Mouse (Mus musculus): ENCODE data around the gene Tmem184a.

Gene Tmem184a

DNA sequence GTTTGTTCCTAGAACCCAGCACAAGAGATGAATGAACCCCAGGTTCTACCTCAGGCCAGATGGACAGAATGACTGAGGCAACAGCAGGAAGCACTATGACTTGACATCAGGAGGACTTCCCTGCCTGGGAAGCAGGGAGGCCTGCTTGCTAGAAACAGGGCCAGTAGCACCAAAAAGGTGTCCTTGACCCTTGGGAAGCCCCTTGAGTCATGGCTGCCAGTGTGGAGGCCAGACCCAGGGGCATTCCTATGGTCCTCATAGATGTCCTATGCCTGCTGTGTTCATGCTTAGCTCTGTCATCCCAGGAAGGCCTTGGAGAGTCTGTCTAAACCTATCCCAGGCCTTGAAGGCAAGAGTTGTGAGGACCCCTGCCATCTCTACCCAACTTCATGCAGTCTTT is 3.3 kb downstream of the Tmem184a start:
- in situ Hi-C loops (cut with MboI, MseI) = loop anchor here in 1 of 2 experiments (10.0 kb wide), 1 partner anchor 908 kb away; the partner anchor contains the start of gene Amz1

DNA sequence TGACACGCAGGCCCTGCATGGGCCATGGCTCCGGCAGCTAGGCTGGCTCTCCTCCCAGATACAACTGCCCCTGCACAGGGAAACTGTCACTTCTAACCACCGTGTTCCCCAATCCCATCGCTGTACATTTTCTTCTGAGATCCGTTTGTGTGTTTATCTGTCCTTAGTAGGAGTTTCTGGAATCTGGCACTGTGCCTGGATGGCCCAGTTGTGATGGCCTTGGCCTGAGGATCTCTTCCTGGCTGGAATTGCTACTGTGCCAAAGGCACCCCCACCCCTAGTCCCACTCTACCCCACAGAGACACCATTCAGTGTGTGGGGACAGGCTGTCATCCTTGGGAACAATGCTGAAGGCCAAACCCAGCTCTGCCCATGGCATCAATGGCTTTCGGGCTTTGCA is 3.8 kb downstream of the Tmem184a start:
- in situ Hi-C loops (cut with MboI, MseI) = loop anchor here in 1 of 2 experiments (10.0 kb wide), 1 partner anchor 909 kb away; the partner anchor contains the start of gene Amz1

DNA sequence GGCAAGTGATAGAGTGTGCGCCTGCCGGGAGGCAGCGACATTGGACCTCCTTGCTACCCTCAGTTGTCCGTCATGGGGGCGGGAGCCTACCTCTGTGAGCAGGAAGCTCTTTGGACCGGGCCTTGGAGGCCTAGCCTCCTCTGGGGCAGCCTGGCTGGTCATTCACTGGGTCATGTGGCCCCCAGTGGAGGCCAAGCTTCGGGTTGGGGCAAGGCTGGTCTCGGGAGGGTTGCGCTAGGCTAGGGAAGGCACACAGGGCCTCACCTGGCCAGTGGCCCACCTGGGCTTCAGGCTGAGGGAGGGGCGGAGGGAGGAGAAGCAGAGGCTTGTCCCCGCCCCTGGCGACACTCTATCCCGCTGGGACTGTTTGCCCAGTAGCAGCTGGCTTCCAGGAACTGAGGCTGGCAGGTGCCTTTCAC is 5.7 kb downstream of the Tmem184a start:
- in situ Hi-C loops (cut with MboI, MseI) = loop anchor here in 1 of 2 experiments (10.0 kb wide), 1 partner anchor 911 kb away; the partner anchor contains the start of gene Amz1

DNA sequence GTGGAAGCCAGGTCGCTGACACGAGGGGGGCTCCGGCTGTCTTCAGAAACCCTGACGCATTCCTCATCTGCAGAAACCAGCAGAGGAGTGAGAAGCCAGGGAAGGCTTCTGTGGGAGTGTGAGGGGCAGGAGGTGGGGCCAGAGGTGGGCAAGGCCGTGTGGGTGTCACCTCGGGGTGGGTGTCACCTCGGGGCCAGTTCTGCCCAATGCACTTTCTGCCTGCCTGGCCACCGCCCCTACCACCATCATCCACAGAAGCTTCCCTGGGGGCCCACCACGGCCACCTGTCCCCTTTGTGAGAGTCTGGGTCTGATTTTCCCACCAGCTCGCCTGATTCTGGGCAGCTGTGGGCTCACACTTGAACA is 6.6 kb downstream of the Tmem184a start:
- in situ Hi-C loops (cut with MboI, MseI) = loop anchor here in 1 of 2 experiments (10.0 kb wide), 1 partner anchor 912 kb away; the partner anchor contains the start of gene Amz1

DNA sequence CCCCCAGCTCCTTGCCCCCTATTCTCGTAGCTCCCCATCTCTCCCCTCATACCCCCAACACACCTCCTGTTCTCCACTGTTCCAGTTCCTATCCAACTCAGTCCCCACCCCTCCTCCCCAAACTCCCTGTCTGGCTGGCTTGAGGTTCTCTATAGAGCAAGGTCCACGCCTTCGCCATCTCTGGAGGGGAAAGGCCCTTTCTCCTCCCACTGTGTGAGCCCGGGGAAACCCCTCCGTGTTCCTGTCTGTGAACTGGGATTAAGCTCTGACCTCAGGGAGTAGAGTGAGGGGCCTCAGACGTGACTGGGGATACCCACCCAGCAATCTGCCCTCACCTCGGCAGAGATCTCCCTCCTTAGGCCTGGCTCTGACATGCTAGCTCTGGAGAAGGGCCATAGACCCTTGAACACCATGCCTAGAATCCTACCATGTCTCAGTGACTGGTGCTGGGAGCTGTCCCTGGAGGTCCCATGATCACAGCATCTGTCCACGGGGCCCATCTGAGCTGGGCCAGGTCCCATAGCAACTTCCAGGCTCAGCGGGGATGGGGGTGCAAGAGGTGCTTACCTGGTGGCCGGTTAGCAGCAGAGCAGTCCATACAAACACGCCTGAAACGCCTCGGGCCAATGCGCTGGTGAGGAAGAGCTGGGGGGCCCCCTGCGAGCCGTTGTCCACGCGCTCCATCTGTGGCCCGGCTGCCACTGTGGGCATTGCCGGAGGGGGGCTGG is 7.2 kb downstream of the Tmem184a start:
- in situ Hi-C loops (cut with MboI, MseI) = loop anchor here in 1 of 2 experiments (10.0 kb wide), 1 partner anchor 912 kb away; the partner anchor contains the start of gene Amz1

DNA sequence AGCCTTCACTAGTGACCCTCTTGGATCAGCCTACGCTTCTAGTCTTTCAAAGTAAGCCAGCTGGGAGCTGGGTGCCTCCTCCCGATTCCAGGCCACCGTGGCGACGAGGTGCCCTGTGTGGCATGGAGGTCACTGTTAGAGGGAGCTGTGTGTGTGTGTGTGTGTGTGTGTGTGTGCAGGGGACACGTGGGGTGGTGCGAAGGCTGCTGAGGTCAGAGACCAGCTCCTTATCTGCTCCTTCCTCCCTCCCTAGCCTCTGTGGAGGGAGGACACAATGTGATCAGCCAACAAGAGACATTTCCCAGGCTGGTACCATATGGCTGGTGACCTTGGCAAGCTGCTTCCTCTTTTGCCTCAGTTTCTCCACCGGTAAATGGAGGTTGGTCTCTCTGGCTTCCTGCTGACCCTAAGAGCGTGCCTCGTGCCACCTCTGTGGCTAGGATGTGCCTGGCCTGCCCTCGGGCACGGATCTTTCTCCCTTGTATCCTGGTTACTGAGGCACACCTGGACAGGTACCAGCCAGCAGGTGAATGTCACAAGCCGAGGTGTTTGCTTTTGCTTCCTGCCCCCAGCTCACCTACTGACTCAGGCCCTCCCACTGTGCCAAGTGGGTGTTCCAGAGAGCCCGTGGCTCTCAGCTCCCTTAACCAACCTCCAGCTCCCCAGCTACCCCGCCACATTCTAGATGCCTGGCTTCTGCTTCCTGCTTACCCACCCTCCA is 7.9 kb downstream of the Tmem184a start:
- in situ Hi-C loops (cut with MboI, MseI) = loop anchor here in 1 of 2 experiments (10.0 kb wide), 1 partner anchor 913 kb away; the partner anchor contains the start of gene Amz1

DNA sequence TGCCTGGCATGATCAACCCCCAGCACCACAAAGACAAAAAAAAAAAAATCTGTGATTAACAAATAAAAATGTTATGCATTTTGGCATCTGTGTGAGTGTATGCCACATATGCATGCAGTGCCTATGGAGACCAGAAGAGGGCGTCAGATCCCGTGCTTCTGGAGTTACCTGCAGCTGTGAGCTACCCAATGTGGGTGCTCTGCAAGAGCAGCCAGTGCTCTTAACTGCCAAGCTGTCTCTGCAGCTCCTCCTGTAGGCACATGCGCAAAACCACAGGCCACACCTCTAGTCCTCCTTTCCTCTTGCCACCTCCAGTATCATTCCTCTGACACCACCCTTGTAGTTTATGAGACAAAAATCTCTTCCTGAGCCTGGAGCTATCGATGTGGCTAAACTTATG is 10.3 kb downstream of the Tmem184a start:
- in situ Hi-C loops (cut with MboI, MseI) = no loop called here

DNA sequence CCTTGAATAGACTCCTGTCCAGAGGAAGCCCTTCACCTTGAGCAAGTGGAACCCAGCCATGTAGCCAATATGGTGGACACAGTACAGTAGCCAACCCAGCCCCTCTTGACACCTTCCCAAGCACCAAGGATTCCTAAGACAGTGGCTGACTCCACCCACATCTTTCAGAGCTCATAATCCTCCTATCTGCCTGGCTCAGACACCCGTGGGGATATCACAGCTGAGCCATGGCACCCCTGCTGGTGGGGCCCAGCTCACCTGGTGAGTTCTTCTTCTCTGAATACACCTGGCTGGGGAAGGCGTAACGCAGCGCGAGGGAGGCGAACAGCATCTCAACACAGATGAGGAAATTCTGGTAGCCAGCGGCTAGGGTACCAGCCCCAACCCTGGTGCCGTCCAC is 13.8 kb downstream of the Tmem184a start:
- in situ Hi-C loops (cut with MboI, MseI) = no loop called here

DNA sequence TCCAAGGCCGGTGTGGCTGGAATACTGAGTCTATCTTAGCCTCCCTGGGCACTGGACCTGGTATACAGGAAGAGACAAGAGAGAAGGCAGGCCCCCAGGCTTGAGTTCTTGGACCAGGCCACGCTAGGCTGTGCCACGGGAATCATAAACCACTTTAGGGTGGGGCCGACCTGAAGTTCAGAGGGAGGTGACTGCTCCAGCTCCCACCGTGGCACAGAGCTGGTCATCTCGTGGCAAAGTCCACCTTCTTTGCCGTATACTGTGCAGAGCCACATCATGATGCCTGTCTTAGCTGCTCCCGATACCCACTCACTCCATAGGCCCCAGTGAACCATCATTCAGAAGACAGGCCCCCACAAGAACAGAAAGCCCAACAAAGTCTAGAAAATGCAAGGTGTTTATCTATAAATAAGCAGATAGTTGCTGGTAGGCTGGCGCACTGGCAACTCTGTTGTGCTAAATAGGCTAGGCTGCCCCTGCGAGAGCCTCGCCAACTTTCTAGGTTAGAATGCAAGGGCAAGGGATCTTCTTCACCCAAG is 15.1 kb downstream of the Tmem184a start:
- in situ Hi-C loops (cut with MboI, MseI) = no loop called here

DNA sequence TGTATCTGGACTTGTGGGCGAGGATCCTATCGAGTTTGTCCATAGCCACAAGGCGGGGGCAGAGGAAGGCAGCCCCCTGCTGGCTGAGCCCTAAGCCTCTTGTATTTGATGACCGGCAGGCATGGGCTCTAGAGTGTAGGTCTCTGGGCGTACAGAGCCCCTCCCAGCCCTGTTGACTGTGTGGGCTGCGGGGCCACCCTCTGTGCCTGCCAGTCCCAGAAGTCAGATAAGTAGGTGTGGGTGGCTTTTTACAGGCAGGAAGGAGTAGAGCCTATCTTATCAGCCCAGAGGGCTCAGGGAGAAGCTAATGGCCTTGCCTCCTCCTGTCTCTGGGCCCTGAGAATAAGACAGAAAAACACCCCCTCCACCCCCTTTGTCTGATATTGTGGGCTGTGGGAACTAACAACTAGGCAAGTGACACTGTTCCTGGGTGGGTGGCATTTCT is 15.6 kb downstream of the Tmem184a start:
- in situ Hi-C loops (cut with MboI, MseI) = no loop called here

DNA sequence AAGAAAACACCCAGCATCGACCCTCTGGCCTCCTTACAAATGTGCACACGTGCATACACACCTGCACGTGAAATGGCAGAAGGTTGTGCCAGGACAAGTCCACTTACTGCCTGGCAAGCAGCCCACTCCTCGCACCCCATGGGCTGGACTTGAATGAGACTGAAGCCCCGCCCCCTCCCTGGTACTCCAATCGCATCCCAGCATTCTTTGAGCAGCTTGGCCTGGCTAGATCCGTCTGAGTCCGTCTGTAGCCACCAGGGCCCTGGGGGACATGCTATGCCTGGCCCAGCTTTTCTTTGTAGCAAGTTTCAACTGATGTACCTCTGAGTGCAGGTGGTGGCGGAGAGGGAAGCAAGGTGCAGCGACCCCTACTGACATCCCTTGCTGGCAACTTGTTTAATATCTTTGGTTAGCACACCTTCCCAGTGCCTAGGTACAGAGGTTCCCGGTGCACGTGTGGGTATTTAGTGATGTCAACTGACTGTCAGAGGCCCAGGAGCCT is 16.1 kb downstream of the Tmem184a start:
- in situ Hi-C loops (cut with MboI, MseI) = no loop called here

DNA sequence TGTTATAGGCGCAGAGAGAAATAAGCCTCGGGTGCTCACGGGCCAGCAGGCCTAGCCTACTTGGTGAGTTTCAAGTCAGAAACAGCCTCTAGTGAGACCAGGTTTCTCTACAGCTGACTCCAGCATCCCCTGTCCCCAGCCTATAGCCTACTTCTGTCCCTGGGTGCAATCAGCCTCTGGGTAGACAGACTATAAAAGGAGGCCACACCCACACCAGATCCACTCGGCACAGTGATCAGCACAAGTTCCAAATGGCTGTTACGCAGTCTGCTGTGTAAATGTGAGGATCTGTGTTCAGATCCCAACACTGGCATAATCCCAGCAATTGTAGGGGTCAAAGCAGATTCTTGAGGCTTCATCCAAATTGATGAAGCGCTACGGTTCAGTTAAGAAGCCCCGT is 16.6 kb downstream of the Tmem184a start:
- in situ Hi-C loops (cut with MboI, MseI) = no loop called here

DNA sequence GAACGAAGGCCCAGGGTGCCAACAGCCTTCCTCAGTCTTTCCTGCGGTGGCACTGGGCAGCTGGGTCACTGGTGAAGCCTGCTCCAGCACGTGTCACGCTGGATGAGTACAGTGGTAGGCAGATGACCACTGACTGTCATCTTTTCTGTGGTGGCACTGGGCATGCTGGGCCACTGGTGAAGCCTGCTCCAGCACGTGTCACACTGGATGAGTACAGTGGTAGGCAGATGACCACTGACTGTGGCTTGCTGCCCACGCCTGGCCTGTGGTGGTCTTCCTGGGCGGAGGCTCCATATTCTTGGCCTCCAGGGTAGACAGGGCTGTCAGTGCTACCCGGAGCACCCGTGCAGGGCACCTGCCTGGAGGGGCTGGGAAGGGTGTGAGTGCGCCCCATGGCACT is 17.8 kb downstream of the Tmem184a start:
- in situ Hi-C loops (cut with MboI, MseI) = no loop called here

DNA sequence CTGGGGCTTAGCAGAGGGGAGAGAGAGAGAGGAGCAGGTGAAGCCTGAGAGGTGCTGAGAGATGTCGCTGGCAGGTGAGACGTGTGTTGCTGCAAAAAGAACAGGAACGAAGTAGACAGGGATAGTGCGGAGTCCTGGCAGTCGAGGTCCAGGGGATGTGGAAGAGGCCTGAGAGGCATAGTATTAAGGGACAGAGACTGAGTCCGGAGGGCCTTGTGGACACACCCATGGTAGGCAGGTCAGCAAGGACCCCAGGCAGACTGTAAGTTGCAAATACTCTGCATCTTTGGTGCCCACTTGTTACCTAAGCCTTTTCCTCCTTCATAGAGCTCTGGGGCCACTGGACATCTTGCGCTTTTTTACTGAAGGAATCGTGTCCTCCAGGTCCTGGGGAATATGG is 18.5 kb downstream of the Tmem184a start:
- in situ Hi-C loops (cut with MboI, MseI) = no loop called here

DNA sequence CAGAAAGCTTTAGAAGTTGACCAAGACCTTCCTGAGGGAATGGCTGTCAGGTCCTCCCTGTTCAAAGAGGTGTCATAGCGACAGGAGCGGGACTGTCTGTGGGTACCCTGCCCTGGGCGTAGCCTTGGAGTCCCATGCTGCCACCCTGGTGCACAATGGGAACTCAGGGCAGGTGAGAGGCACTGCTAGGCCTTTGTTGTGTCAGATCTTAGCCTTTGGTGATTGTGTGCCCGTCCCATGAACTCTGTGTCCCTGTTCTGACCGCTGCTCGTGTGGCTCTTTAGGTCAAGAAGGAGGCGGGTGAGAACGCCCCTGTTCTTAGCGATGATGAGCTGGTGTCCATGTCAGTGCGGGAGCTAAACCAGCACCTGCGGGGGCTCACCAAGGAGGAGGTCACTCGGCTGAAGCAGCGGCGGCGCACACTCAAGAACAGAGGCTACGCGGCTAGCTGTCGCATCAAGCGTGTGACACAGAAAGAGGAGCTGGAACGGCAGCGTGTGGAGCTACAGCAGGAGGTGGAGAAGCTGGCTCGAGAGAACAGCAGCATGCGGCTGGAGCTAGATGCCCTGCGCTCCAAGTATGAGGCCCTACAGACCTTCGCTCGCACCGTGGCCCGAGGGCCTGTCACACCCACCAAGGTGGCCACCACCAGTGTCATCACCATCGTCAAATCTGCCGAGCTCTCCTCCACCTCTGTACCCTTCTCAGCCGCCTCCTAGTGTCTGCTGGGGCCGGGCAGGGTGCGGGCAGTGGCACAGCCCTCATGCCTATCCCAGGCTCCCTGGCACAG is 19.7 kb downstream of the Tmem184a start:
- in situ Hi-C loops (cut with MboI, MseI) = no loop called here

DNA sequence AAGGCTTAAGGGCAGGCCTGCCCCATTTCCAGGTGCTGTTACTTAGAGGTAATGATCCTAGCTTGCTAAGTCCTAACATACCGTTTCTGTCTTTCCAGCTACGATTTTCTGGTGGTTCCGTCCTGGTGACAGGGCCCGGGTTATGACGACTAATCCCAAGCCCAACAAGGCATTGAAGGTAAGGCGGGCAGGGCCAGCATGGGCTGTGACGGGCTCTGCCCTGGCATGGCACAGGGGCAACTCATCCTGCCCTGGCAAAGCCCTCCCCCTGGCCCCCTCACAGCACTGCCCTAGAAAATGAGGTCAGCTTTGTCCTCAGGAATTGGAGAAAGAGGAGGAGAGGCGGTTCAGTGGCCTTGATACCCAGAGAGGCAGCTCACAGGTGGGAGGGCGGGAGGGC is 20.7 kb downstream of the Tmem184a start:
- in situ Hi-C loops (cut with MboI, MseI) = no loop called here

DNA sequence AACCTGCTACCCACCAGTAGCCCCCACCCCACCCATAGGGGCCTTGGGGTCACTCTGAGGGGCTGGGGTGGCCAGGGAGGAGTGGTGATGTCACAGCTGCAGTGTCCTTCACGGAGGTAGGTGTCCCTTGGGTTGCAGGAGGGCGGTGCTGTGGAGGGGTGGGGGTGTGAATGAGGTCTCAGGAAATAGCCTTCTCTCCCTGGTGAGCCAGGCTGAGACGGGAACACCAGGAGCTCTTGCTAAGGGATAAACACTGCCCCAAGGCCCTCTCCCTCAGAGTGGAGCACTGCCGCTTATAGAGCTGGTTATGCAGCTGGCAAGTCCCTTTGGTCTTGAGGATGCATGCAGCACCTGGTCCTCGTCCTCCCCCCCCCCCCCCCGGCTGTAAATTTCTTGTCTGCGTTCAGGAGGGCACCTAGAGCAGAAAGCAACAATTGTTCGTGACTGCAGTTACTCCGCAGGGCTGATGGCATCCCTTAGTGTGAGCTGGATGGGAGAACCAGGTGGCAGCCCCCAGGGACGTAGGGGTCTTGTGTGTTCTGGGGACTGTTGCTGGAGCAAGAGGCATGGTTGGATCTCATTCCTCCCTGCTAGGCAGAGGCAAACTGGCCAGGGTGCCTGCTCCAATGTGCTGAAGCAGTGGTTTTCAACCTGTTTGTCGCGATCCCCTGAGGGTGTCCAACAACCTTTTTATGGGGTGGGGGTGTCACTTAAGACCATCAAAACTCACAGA is 21.4 kb downstream of the Tmem184a start:
- in situ Hi-C loops (cut with MboI, MseI) = no loop called here

DNA sequence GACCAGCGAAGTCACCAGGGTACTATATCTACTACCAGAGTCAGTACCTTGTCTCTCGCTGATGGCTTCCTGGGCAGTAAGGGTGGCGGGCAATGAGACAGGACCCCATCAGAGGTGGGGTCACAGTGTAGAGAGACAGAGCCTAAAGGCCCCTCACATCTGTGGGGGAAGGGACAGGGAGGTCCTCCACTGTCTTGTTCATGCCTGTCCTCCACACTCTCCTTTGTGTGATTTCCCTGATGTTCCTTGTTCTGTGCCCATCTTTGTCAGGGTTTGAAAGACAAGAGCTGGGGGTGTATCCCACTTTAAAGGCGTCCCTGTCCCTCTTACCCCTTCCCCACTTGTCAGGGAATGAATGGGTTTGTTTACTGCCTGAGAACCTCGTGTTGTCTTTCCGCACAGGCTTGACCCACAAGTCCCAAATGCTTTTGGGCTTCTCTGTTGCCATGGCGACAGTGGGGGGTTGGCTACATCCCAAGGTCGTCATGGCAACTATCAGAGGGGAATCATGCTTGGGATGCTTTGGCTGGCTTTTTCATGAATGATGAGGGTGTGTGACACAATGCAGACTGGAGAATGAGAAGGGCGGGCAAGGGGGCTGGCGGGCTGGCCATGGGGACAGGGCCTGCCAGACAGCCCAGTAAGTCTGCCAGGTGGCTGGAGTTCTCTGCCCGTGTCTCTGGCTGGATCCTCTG is 22.1 kb downstream of the Tmem184a start:
- in situ Hi-C loops (cut with MboI, MseI) = no loop called here

DNA sequence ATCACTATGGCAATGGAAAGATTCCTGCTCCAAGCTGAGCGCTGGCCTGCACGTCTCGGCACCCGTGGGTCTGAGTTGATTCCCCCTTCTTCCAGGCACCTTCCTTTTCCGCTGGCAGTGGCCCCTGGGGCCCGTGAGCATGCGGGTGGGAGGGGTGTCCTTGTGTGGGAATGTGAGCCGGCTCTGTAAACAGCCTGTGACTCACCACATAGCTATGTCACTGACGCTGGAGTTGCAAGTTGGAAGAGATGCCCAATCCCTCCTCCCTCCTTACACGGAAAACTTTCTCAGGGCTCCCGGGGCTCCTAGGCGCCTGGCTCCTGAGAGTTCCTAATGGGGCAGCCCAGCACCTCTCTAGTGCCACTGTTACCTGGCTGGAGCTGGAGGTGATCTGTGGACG is 22.8 kb downstream of the Tmem184a start:
- in situ Hi-C loops (cut with MboI, MseI) = no loop called here

DNA sequence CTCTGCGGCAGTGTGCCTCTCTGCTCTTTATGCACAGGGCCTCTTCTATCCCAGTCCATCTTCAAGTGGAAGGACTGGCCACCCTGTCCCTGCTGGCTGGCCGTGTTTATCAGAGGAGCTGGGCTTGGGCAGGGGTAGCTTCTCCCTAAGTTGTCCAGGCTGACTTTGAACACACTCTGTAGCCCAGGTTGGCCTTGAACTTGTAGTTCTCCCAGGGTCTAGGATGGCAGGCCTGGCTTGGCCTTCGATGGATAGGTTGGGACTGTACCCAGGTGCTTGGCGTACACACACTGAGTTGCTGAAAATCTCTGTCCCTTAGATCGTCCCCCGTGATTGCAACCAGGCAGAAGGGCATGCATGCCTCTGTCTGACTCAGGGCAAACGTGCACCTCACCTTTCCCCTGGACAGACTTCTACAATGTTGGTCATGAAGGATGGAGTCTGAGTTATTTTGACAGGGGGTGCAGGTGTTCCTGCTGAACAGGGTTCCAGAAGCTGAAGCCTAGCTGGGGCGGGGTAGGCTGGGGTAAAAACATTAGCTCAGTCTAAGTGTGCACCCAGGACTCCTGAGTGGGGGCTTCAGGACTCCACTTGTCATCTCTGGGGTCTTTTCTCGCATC is 23.6 kb downstream of the Tmem184a start:
- in situ Hi-C loops (cut with MboI, MseI) = no loop called here
